Mouse (Mus musculus): ENCODE measurements around the gene Cry2.

- TF ChIP-seq CTCF (IDR thresholded peaks at IDR 0.05; ENCODE audit: control insufficient read depth, insufficient read depth, low read length) (no peak), POLR2A (IDR thresholded peaks at IDR 0.05; ENCODE audit: borderline replicate concordance, control insufficient read depth, low read depth, low read length) (no peak)
Observed at GRCm38 (mm10) chr2:92395535-92395934, 38.3 kb downstream of the Cry2 start.
